Mouse (Mus musculus) bone marrow, adult 2 months (tissue): ENCODE results near the gene 4930519G04Rik. TPM values are rescaled to one million over a fixed set of nuclear protein-coding genes. Genes with fewer than 3 reads are reported as not detected.

Experiments used
- H3K27ac ChIP-seq: fragments of 200-500 bp; 2 replicates; pipeline ENCODE4 v1.5.1; 2012; ENCODE audit warnings: low read depth, mild to moderate bottlenecking, control low read depth, inconsistent platforms, low read length; ENCODE audit not compliant: control insufficient read depth, poor library complexity, insufficient read depth
- H3K4me1 ChIP-seq: fragments of 200-500 bp; 2 replicates; pipeline ENCODE4 v1.6.1; 2011; ENCODE audit warnings: low read length; ENCODE audit not compliant: control insufficient read depth, insufficient read depth
- H3K4me3 ChIP-seq: fragments of 200-500 bp; replicated peaks from 2 replicates; pipeline ENCODE3; 2011; ENCODE audit warnings: mild to moderate bottlenecking, low read depth, low read length, control low read depth; ENCODE audit not compliant: control insufficient read depth
- CTCF ChIP-seq: fragments of 200-500 bp; IDR thresholded peaks from 2 replicates; pipeline ENCODE4 v1.5.1; 2011; ENCODE audit warnings: low read length, control low read depth; ENCODE audit not compliant: control insufficient read depth, insufficient read depth
- POLR2A ChIP-seq: fragments of 200-500 bp; IDR thresholded peaks from 2 replicates; pipeline ENCODE4 v1.6.1; 2011; ENCODE audit warnings: low read depth, mild to moderate bottlenecking, control low read depth, low read length, borderline replicate concordance; ENCODE audit not compliant: control insufficient read depth
- WGBS: fragments of 180-500 bp; shearing (Covaris S2); methylation state at CpG from one replicate; pipeline ENCODE4 v1.1.7; 2018; 5-methylcytosine and 5-hydroxymethylcytosine counted together
- polyA plus RNA-seq: library from polyadenylated mRNA; stranded (reverse); fragments of >200 nt; gene quantifications from 2 replicates; pipeline ENCODE4 v1.2.4, GENCODE M21; 2011; ENCODE audit warnings: low replicate concordance; ENCODE audit not compliant: missing spikeins, insufficient read depth, insufficient read length

4930519G04Rik gene
- polyA plus RNA-seq, 1 experiment, result not detected

DNA sequence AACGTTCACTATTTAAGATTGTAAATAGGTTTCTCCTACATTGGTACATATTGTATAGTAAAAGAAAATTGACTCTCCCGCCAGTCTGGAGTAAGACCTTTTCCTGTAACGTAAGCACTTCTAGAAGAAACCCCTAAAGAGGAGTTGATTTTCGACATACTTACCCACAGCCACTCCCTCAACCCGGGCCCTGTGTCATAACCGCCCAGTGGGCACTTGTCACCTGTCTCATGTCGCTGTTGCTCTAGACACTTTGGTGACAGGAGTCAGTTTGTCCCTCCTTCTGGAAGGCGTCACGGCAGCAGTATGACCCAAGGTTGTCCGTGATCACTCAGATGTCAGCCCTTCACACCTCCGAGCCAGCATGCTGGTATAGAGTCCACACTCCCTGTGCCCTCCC is 29.6 kb downstream of the 4930519G04Rik start:
- WGBS, result 51% methylated on average over 11 of the region's 11 CpGs
- TF ChIP-seq POLR2A (no peak), CTCF (no peak)
- Histone ChIP-seq H3K4me1 (peaks cover 1% of the 10 kb centered on the region; the same call in 1 of the 2 replicates), H3K4me3 (peak overlapping the region; percentile 10), H3K27ac (peak overlapping the region; percentile 94)

DNA sequence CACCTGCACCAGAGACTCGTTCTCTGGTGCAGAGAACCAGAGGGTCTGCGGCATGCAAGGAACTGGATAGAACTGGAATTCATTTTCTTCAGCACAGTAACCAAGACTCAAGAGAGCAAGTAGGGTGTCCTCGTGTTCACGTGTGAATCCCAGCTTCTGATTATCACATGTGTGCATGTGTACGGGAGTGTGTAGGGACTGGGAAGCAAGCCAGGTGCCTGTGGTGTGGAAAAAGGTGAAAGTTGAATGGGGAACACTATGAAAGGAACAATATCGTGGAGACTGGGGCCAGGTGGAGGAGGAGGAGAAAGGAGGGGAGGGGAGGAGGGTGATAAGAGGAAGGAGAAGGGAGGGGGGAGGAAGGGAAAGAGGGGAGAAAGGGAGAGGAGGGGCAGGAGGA is 33.3 kb downstream of the 4930519G04Rik start:
- H3K4me3 ChIP-seq, result no peak overlapping the region
- TF ChIP-seq CTCF (no peak), POLR2A (no peak)
- peaks cover 1% of the 10 kb centered on the region; the same call in 1 of the 2 replicates for H3K4me1 ChIP-seq
- 40% methylated on average over 6 of the region's 6 CpGs for WGBS
- peak overlapping the region; percentile 5; the same call in 1 of the 2 replicates for H3K27ac ChIP-seq

DNA sequence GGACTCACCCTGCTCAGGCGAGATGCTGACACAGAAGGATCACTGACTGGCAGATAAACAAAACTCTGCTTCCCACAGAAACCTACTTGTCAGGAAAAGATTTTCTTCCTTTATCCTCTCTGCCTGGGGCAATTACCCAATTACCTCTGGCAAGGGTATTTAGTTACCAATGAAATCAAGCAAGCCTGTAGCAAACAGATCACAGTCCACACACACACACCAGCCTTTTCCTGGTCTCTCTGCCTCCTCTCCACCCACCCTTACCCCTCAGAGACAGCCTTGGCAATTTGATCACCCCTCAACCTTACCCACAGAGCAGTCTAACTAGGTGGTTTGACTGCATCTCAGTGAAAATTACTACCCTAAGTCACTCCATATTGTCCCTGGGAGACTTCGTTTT is 35.5 kb downstream of the 4930519G04Rik start:
- Histone ChIP-seq H3K4me3 (no peak overlapping the region), H3K27ac (no peak overlapping the region), H3K4me1 (peaks cover 1% of the 10 kb centered on the region; the same call in 1 of the 2 replicates)
- TF ChIP-seq POLR2A (no peak), CTCF (no peak)
- 79% methylated on average over 2 of the region's 2 CpGs for WGBS

GRCm38 (mm10) chr5:114895542-114895941 is 42.1 kb downstream of the 4930519G04Rik start:
- Histone ChIP-seq H3K27ac (no peak overlapping the region), H3K4me1 (peaks cover 2% of the 10 kb centered on the region), H3K4me3 (no peak overlapping the region)
- WGBS, result 80% methylated on average over 4 of the region's 4 CpGs
- TF ChIP-seq CTCF, result no peak
- no peak for TF ChIP-seq POLR2A

DNA sequence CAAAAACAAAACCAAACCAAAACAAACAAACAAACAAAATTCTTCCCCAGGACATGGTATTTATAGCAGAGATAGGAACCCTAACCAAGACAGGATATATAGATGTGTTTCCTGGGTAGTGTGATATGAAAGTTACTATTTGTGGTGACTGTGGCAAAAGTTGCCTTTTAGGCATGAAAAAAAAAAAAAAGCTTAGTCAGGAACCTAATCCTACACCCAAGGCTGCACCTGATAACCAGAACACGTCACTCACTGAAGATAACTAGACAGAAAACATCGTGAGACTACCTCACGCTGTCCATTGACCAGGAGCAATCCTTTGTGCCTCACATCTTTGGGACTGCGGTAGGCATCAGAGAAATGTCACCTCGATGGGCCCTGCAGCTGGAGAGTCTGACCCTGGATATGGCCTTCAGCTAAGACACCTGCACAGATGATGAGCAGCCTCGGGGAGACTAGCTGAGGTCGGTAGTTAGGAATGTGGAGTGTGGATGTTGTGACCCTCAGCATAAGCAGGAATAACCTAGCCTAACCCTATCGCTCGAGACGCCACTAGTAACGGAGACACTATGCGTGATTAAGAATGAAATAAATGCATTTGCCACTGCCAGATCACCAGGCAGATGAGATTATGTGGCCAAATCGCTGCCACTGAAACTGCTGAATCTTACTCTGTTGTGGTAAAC is 43.4 kb downstream of the 4930519G04Rik start, which contains the start of gene Oasl2:
Gene Oasl2, plus strand, starts transcription at position 249 of the 686 bp plus-strand sequence.
- peaks cover 2% of the 10 kb centered on the region for H3K4me1 ChIP-seq

DNA sequence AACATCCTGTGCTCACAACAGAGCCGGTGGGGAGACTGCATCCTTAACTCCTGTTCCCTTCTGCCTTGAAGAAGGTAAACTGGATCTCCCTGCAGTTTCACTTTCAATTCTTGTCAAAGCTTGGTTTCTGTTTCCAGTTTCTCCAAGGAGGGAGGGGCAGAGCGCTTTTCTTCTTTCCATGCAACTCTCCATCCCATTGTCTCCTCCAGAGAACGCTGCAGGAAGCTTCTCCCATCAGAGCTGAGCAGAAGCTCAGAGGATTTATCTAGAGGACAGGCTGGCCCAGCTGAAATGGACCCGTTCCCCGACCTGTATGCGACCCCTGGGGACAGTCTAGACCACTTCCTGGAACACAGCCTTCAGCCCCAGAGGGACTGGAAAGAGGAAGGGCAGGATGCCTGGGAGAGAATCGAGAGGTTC is 43.9 kb downstream of the 4930519G04Rik start:
- TF ChIP-seq POLR2A (no peak), CTCF (no peak)
- peak overlapping the region; percentile 42 for H3K27ac ChIP-seq
- under 1% methylated on average over 7 of the region's 7 CpGs for WGBS
- H3K4me1 ChIP-seq, result peaks cover 2% of the 10 kb centered on the region
- H3K4me3 ChIP-seq, result peak overlapping the region; percentile 51

More for the DNA sequence above, 43.4 kb downstream of the 4930519G04Rik start, which contains the start of gene Oasl2:
- Histone ChIP-seq H3K27ac (peak within 1 kb of the TSS; percentile 42), H3K4me3 (peak within 1 kb of the TSS; percentile 51)
- no peak for TF ChIP-seq POLR2A
- no peak for TF ChIP-seq CTCF
- 29% methylated on average over 13 of the region's 13 CpGs for WGBS

DNA sequence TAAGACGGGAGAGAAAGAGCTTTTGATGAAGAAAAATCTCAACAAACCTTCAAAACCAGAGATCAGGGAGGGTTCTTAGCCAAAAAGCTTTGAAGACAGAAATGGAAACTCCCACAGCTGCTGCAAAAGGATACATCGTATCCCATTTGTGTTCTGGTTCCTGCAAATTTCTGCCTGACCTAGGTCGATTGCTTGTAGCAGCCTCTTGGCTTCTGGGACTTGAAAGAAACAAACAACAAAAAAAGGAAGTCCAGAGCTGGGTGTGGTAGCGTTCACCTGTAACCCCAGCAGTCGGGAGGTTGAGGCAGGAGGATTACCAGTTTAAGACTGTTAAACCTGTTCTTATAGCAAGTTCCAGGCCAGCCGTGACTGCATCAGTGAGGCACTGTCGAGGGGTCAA is 45.4 kb downstream of the 4930519G04Rik start:
- Histone ChIP-seq H3K4me1 (peaks cover 2% of the 10 kb centered on the region), H3K4me3 (peak overlapping the region; percentile 41), H3K27ac (no peak overlapping the region)
- WGBS, result 27% methylated on average over 7 of the region's 7 CpGs
- no peak for TF ChIP-seq CTCF
- no peak for TF ChIP-seq POLR2A

DNA sequence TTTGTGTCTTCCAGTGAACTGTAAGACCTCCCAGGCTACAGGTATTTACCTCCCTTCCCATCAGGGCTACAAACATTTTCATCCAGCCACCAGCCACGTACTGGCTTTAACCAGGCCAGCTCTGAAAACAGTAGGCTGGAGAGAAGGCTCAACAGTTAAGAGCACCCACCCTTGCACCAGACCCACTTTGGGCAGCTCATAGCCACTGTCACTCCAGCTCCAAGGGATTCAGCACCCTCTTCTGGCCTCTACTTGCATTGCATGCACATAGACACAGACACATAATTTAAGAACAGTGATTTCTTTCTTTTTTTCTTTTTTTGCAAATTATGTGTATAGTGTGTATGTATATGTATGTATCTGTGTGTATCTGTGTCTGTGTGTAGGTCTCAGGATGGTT is 48.9 kb downstream of the 4930519G04Rik start:
- 57% methylated on average over 1 of the region's 1 CpGs for WGBS
- H3K27ac ChIP-seq, result no peak overlapping the region
- no peak overlapping the region for H3K4me3 ChIP-seq
- H3K4me1 ChIP-seq, result no peaks in the 10 kb centered on the region
- TF ChIP-seq POLR2A (no peak), CTCF (peak; percentile 85)
